Comparison of ENCODE assay signal across 12 mouse cellular contexts in the genomic region with DNA sequence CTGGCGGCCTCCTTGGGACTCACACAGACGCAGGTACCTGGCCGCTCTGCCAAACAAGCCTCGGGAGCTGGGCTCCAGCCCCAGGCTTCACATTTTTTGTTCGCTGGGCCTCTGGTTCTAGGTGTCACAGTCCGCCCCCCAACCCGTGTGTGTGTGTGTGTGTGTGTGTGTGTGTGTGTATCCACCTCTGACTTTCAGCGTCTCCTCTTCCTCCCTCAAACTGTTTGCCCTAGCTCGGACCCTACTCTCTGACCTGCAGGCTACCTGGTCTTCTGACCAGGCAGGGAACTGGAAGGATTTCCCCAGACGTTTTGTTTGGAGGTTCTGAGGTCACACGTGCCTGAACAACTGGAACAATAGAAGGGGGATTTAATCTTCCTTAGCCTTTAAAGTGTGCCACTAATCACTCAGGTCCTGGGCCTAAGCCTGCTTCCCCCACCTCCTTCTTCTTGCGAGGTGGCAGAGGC. TPM values are rescaled to one million over a fixed set of nuclear protein-coding genes. Genes with fewer than 3 reads are reported as not detected.
A peak's percentile ranks its signal among the peaks of the same experiment; 100 is the strongest.
DNase-seq lines count a peak whose midpoint lies in the region; ATAC-seq lines count a peak whose summit lies in the region.
"Had no signal": no experiment of that assay in that cellular context is flagged by ENCODE, and none has a peak within 500 bp of the region (broad histone marks: within the 10 kb centered on the region; RNA-seq: fewer than 3 reads in every experiment).

No protein-coding gene starts in this region.

- DNase-seq in heart, postnatal 10 days, result no peak
- DNase-seq in R1 (ENCODE audit: low read depth, low spot score), result peak; percentile 34
- peak; percentile 65 for DNase-seq in forebrain, embryonic 11.5 days (ENCODE audit: low spot score)
- DNase-seq in left cerebral cortex, adult 11 months (ENCODE audit: low spot score), result no peak
- no peak for DNase-seq in left cerebral cortex, adult 9 months (ENCODE audit: low spot score in 2 of 2)
- DNase-seq: lung, postnatal 36 days had no signal

- H3K4me3 ChIP-seq in heart, embryonic 13.5 days, result peak overlapping the region; percentile 58
- peak overlapping the region; percentile 48 for H3K4me3 ChIP-seq in forebrain, embryonic 11.5 days (ENCODE audit: low read depth, low read length)
- H3K4me3 ChIP-seq in limb, embryonic 15.5 days, result peak overlapping the region; percentile 50

- H3K36me3 ChIP-seq in heart, embryonic 13.5 days, result no peaks in the 10 kb centered on the region
- H3K36me3 ChIP-seq in forebrain, embryonic 11.5 days (ENCODE audit: control insufficient read depth, insufficient read depth, low read length), result no peaks in the 10 kb centered on the region
- no peaks in the 10 kb centered on the region for H3K36me3 ChIP-seq in limb, embryonic 15.5 days

- no peak overlapping the region for H3K9ac ChIP-seq in heart, embryonic 13.5 days
- H3K9ac ChIP-seq in forebrain, embryonic 11.5 days (ENCODE audit: low read length), result peak overlapping the region; percentile 76
- no peak overlapping the region for H3K9ac ChIP-seq in limb, embryonic 15.5 days

- peaks cover 27% of the 10 kb centered on the region for H3K4me1 ChIP-seq in heart, embryonic 13.5 days
- H3K4me1 ChIP-seq in forebrain, embryonic 11.5 days (replicated peaks; ENCODE audit: control insufficient read depth, insufficient read depth, low read length), result peaks cover 8% of the 10 kb centered on the region; the same call in 1 of the 2 replicates
- H3K4me1 ChIP-seq in limb, embryonic 15.5 days, result peaks cover 34% of the 10 kb centered on the region

- no peak overlapping the region for H3K4me2 ChIP-seq in heart, embryonic 13.5 days
- H3K4me2 ChIP-seq in forebrain, embryonic 11.5 days (ENCODE audit: low read depth, low read length, severe bottlenecking), result peak overlapping the region; percentile 81
- 0 out of 2 replicates have a peak overlapping the region, but pooled peaks have one; percentile 10 for H3K4me2 ChIP-seq in limb, embryonic 15.5 days

- intact Hi-C loops in heart, postnatal 10 days (cut with DNase I), result loop anchor here (2.0 to 5.0 kb wide), 2 partner anchors 14 to 164 kb away; a partner anchor contains a TSS

- WGBS in heart, embryonic 13.5 days, result 1% methylated on average over 12 of the region's 12 CpGs
- under 1% methylated on average over 12 of the region's 12 CpGs for WGBS in forebrain, embryonic 11.5 days
- WGBS in limb, embryonic 15.5 days, result 5% methylated on average over 12 of the region's 12 CpGs

- no peaks in the 10 kb centered on the region for H3K9me3 ChIP-seq in heart, embryonic 13.5 days
- no peaks in the 10 kb centered on the region for H3K9me3 ChIP-seq in forebrain, embryonic 11.5 days (ENCODE audit: control insufficient read depth, low read length)
- no peaks in the 10 kb centered on the region for H3K9me3 ChIP-seq in limb, embryonic 15.5 days

- no peak overlapping the region for H3K27ac ChIP-seq in heart, embryonic 13.5 days (replicated peaks)
- H3K27ac ChIP-seq in forebrain, embryonic 11.5 days (ENCODE audit: low read depth, low read length), result peak overlapping the region; percentile 87
- H3K27ac ChIP-seq in limb, embryonic 15.5 days, result no peak overlapping the region

- ATAC-seq in heart, embryonic 13.5 days (ENCODE audit: extremely low read depth, insufficient number of reproducible peaks, low FRiP score, low TSS enrichment), result no peak
- ATAC-seq in forebrain, embryonic 11.5 days (replicated peaks; ENCODE audit: low FRiP score), result no peak
- ATAC-seq in limb, embryonic 15.5 days (ENCODE audit: insufficient number of reproducible peaks, low FRiP score, low TSS enrichment, low read depth), result no peak
- no peak for ATAC-seq in frontal cortex, adult (ENCODE audit: low TSS enrichment)

- H3K27me3 ChIP-seq in heart, embryonic 13.5 days (replicated peaks), result peaks cover 96% of the 10 kb centered on the region
- peaks cover 88% of the 10 kb centered on the region for H3K27me3 ChIP-seq in forebrain, embryonic 11.5 days (ENCODE audit: control insufficient read depth, insufficient read depth, low read length)
- peaks cover 92% of the 10 kb centered on the region for H3K27me3 ChIP-seq in limb, embryonic 15.5 days

RNA-seq across cellular contexts. Expression of a gene that starts 3.2 kb away (rescaled TPM):
- 0.29 and 0.60 TPM in 2 replicates for polyA plus RNA-seq in heart, embryonic 13.5 days (2015; fragmentation: Nextera tagmentation; extraction: Ambion mirVana)
- under 1 TPM in 1 of 2 experiments, not detected in 1; 0.48 TPM for total RNA-seq in heart, postnatal 10 days (2021)
- polyA plus RNA-seq in forebrain, embryonic 11.5 days (2014; fragmentation: Nextera tagmentation; extraction: Ambion mirVana), result 118 and 133 TPM in 2 replicates
- 3.9 and 4.4 TPM in 2 replicates for polyA plus RNA-seq in limb, embryonic 15.5 days (2015; fragmentation: Nextera tagmentation; extraction: Ambion mirVana)
- total RNA-seq: granulocyte monocyte progenitor cell, adult 5-6 weeks had no signal
- polyA plus RNA-seq: neural tube, embryonic 14.5 days had no signal

RNA-seq across cellular contexts. Expression of a gene that starts 15.4 kb away (rescaled TPM):
- polyA plus RNA-seq in heart, embryonic 13.5 days (2015; fragmentation: Nextera tagmentation; extraction: Ambion mirVana), result 0.09 and 0.33 TPM in 2 replicates
- total RNA-seq in heart, postnatal 10 days (2021), result not detected
- polyA plus RNA-seq in forebrain, embryonic 11.5 days (2014; fragmentation: Nextera tagmentation; extraction: Ambion mirVana), result 66.7 and 67.8 TPM in 2 replicates
- 3.5 and 3.6 TPM in 2 replicates for polyA plus RNA-seq in limb, embryonic 15.5 days (2015; fragmentation: Nextera tagmentation; extraction: Ambion mirVana)
- total RNA-seq: granulocyte monocyte progenitor cell, adult 5-6 weeks had no signal
- polyA plus RNA-seq: kidney, adult 2 months; neural tube, embryonic 14.5 days had no signal

Comparison
In these comparisons a context has a peak if more than half of its experiments do, and no peak if none do; other contexts are left out.
1. DNase-seq: peak in R1 (single experiment) and forebrain, embryonic 11.5 days (single experiment); none in heart, postnatal 10 days (0 of 2), left cerebral cortex, adult 11 months (single experiment) and left cerebral cortex, adult 9 months (0 of 2).
2. RNA of a gene that starts 3.2 kb away (polyA plus RNA-seq): 118 to 133 TPM in forebrain, embryonic 11.5 days; 3.9 to 4.4 TPM in limb, embryonic 15.5 days and 0.29 to 0.60 TPM in heart, embryonic 13.5 days; every median in the first group is over 10 times any median in the second.
3. RNA of a gene that starts 15.4 kb away (polyA plus RNA-seq): 66.7 to 67.8 TPM in forebrain, embryonic 11.5 days; 3.5 to 3.6 TPM in limb, embryonic 15.5 days and 0.09 to 0.33 TPM in heart, embryonic 13.5 days; every median in the first group is over 10 times any median in the second.
4. Peak in every context shown above with its lines, with median percentiles within 50 percentile points of each other: H3K4me3 ChIP-seq.